Mouse (Mus musculus): ENCODE measurements around the gene Hoxb1. TPM values are rescaled to one million over a fixed set of nuclear protein-coding genes. Genes with fewer than 3 reads are reported as not detected.

Gene Hoxb1
- total RNA-seq (2021) = not detected
- long read RNA-seq, experiment 1 = 0 reads
- long read RNA-seq, experiment 2 = 0 reads

DNA sequence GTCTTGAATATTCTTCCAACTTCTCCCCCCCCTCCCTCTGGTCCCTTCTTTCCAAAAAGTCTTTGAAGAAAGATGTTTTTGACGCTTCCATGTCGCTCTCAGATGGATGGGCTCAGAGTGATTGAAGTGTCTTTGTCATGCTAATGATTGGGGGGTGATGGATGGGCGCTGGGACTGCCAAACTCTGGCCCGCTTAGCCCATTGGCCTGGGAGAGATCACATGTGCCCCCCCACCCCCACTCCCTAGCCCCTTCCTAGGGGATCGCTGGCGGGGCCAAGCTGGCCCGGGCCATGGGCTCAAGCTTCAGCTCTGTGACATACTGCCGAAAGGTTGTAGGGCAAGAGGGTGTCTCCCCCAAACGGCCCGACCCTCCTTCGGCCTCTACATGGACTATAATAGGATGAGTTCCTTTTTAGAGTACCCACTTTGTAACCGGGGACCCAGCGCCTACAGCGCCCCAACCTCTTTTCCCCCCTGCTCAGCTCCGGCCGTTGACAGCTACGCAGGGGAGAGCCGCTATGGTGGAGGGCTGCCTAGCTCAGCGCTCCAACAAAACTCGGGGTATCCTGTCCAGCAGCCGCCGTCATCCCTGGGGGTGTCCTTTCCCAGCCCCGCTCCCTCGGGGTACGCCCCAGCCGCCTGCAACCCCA lies at the start of gene Hoxb1:
Gene Hoxb1, plus strand, starts transcription at position 312 of the 651 bp plus-strand sequence.
- DNase-seq = no peak

DNA sequence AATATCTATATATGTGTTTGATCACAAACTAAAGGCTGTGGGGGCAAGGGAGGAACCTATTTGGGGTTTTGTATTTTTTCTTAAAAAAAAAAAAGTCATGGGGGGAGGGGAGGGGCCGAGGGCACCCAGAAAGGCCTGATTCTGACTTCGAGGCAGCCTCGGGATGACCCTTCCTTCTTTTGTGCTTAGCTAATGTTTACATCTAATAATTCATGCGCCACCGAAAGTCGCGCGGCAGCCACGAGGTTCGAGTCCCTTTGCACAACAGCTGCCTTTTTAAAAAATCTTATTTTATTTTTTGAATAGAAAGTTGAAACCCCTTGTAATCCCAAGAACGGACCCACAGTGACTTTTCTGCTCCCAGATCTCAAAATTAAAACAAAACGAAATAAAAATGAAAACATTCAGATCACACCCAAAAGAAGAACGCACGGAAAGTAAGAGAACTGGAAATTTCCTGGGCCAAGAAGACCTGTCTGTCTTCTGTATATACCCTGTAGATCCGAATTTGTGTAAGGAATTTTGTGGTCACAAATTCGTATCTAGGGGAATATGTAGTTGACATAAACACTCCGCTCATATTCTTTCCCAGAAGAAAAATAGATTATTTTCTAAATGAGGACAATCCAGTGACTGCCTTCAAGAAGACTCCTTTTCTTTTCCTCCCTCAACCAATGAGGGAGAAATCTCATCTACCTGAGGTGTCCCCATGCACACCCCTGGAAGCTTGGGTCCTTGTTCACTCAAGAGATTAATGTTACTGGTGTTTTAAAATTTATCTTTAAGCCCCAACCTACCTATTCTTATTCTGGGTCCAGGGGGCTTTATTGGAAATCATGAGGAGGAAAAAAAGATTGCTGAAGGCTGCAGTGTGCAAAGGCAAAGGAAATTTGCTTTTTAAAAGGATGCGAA lies 48.6 kb upstream of the Hoxb1 start:
- DNase-seq = no peak

- DNase-seq = no peak
These were observed 47.8 kb upstream of the Hoxb1 start, which contains the start of gene Hoxb4 for GRCm38 (mm10) chr11:96317608-96318367. Gene Hoxb4 (plus strand): TSS chr11:96318267.

DNA sequence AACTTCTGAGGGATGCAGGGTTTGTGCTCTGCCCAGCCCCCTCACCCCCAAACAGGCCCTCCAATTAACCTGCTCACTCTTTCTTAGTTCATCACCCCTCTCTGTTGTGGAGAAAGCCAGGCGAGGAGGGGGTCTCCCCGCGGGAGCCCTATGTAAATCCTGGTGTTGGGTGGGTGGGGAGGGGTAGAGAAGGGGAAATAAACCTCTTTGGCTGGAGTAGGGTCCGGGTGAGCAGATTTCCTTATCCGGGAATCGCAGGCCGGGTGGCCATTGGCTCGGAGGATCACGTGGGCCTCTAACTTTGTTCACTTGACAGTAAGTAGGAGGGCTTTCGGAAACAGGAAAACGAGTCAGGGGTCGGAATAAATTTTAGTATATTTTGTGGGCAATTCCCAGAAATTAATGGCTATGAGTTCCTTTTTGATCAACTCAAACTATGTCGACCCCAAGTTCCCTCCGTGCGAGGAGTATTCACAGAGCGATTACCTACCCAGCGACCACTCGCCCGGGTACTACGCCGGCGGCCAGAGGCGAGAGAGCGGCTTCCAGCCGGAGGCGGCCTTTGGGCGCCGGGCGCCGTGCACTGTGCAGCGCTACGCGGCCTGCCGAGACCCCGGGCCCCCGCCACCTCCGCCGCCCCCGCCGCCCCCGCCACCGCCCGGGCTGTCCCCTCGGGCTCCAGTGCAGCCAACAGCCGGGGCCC lies 47.0 kb upstream of the Hoxb1 start:
- DNase-seq = peak; percentile 59 to 78

DNA sequence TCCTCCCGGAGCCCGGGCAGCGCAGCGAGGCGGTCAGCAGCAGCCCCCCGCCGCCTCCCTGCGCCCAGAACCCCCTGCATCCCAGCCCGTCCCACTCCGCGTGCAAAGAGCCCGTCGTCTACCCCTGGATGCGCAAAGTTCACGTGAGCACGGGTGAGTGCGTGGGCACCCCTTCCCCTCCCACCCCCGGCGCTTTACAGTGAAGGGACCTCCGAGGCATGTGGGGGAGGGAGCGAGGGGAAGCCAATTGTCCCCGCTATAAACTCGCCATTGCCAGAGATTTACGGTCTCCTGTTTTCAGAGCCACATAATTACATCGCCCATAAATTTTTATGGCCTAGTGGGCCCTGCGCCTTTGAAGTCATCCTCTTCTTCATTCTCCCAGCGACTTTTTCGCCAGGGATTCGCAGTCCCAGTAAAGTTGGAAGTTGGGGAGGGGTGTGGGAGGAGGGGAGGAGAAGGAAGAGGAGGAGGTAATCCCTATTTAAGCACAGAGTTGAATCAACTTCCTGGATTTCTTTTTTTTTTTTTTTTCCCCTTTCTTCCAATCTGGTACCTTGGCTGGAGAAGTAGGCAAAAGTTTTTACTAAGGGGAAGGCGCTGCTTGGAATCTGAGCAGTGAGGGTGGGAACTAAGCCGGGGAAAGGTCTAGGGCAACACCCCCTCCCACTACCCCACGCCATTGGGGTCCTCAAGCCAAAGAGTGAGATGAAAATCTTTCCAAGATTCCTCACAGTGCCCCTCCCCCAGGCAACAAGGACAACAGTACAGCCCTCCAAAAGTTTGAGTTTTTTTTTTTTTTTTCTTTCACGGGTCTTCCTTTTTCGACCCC lies 46.3 kb upstream of the Hoxb1 start:
- peak in 1 of 2 experiments; percentile 29 for DNase-seq

- no peak for DNase-seq
These were observed 45.6 kb upstream of the Hoxb1 start for GRCm38 (mm10) chr11:96319910-96320309.

DNA sequence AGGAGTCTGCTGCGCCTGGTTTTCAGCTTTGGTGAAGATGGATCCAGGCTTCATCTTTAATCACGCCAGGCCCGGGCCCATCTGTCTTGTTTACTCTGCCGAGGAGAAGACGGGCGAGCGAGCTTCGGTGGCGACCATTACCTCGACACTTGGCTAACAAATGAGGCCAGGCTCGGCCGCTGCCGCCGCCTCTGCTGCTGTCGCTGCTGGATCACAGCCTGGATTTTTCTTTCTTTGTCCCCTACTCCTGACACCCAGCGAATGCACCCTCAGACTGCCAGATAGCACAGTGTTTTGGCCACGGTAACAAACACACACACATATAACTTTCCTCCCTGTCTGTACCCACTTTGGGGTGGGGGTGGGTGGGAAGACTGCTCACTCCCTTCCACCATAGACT lies 44.9 kb upstream of the Hoxb1 start:
- no peak for DNase-seq

DNA sequence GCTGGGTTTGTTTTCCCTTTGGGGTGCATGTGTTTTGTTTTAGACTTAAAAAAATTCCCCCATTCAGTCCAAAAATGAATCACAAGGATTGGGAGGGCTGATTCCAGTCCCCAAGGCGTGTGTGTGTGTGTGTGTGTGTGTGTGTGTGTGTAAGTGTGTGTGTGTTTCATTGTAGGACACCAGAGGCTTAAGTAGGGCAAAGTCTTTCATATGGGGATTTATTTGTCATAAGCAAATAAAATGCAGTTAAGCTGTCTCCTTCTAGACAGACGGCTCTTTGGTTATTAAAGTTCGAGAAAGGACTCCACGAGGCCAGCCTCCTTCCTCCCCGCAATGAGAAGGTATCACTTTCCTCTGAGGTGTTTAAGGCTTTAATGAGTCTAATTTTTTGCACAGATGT lies 43.7 kb upstream of the Hoxb1 start:
- no peak for DNase-seq

- DNase-seq = no peak
These were observed 42.8 kb upstream of the Hoxb1 start for GRCm38 (mm10) chr11:96322738-96323137.

- DNase-seq = no peak
These were observed 42.4 kb upstream of the Hoxb1 start, which contains the start of gene Hoxb3 for GRCm38 (mm10) chr11:96323154-96323553. Gene Hoxb3 (plus strand): TSS chr11:96323326.

DNA sequence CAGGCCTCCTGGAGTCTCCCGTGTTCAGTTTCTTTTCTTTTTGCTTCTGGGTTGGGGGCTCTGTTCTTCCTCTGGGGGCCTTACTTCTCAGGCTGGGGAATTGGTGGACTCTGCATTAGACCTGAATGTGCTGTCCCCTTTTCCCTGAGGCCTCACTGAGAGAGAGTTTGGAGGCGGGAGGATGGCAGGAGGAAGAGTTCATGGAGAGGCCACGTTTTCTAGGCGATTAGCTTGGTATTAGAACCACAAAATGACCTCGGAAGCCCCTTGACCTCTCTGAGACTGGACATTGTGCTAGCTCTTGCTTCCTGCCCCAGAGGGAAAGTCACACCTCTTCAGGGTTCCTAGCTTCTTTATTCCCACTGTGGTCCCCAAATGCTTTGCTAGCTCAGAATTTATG lies 41.4 kb upstream of the Hoxb1 start:
- DNase-seq = no peak

- DNase-seq = no peak
These were observed 40.6 kb upstream of the Hoxb1 start for GRCm38 (mm10) chr11:96324965-96325364.

GRCm38 (mm10) chr11:96325747-96326212 lies 39.8 kb upstream of the Hoxb1 start:
- no peak for DNase-seq

GRCm38 (mm10) chr11:96326705-96327104 lies 38.8 kb upstream of the Hoxb1 start:
- DNase-seq = no peak

DNA sequence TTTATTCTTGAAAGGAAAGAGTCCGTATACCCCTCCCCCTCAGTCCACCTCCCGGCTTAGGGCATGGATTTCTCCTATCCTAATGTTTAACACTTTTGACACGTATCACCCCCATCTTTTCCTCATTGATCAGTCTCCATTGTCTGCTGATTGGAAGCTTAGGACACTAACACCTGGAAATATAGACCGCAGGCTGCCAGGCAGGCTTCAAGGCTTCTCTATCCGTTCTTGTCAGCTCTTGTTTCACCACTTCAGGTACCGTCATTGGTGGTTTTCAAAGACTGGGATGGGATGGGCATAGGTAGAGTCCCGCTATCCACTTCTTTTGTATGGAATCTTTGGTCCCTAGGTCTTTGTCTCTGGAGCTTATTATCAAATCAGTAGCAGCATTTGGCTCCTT lies 38.4 kb upstream of the Hoxb1 start:
- DNase-seq = no peak

DNA sequence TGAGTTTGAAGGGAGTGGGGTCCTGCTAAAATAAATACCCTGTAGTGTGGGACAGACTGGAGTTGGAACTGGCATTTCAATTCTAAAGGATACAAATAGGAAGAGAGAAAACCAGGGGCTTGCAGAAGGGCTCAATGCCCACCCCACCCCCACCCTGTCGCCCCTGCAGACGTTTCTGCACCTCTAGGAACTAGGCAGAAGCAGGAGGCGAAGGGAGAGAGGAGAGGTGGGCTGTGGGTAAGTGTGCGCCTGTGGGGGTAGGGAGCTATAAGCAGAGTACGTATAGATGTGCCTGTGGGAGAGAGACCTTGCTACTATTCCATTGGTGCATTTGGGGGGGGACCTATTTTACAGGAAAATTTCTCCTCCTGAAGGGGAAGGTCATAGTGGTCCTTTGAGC lies 37.8 kb upstream of the Hoxb1 start:
- DNase-seq = no peak

- DNase-seq = no peak
These were observed 36.9 kb upstream of the Hoxb1 start for GRCm38 (mm10) chr11:96328605-96329004.

- DNase-seq = no peak
These were observed 33.4 kb upstream of the Hoxb1 start for GRCm38 (mm10) chr11:96332105-96332504.

DNA sequence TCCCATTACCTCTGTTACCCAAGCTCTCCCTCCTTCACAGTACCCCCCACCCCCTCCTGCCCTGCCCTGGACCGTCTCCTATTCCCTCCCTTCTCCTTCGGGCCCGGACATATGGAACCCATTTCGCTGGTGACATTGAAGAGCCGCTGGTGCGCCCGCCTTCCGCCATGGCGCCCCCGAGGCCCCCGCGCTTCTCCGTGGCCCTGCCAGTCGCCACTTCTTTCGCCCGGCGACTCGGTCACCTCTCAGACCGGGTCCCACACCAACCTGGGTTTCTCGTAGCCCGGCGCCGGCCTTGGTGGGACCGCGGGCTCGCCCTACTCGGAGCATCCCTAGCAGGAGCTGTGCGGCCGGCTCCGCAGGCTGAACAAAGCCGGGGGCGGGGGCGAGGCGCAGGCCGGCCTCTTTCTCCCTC lies 32.9 kb upstream of the Hoxb1 start:
- no peak for DNase-seq

DNA sequence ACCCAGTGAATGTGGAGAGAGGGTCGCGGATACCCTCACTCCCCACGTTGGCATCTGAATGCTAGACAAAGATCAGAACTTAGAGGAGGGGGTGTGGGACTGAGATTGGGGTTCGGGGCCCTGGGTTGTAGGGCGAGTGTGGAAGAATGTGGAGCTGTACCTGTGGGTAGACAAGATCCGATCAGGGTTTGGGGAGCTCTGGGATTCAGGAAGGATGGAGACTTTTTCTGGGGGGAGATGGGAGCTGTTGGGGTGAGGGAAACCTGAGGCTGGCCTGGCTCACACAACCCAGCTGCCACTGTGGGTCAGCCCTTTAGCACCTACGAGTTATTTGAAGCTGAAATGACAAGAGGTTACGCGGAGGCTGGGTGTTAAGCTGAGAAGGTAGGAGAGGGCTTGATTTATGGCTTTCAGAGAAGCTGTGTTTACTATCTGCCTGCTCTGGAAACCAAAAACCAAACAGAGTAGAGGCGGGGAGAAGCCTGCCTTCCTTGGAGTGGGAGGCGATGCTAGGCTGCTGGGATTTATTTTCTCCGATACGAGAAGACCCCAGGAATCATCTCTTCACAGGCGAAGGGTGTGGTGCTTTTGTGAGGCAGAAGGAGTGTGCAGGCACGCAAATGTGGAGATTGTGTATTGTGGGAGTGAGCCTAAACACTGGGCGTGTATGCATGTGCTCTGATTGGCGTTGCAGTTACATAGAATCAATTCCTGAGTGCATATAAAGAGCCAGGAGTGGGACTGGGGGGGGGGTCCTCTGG lies 32.1 kb upstream of the Hoxb1 start:
- DNase-seq = no peak
